8 mouse cellular contexts compared by ENCODE assay signal in genomic region chr4:70534891-70535269, GRCm38 (mm10). TPM values are rescaled to one million over a fixed set of nuclear protein-coding genes. Genes with fewer than 3 reads are reported as not detected.
A peak's percentile ranks its signal among the peaks of the same experiment; 100 is the strongest.
DNase-seq lines count a peak whose midpoint lies in the region; ATAC-seq lines count a peak whose summit lies in the region.

Gene Megf9, minus strand, starts transcription at chr4:70534995.

- peak; percentile 95 to 96 for DNase-seq in adrenal gland, adult 18-20 months (ENCODE audit: low spot score in 2 of 2)
- DNase-seq in embryo, embryonic 10.5 days (ENCODE audit: low spot score), result peak; percentile 98
- peak; percentile 98 for DNase-seq in gastrocnemius, postnatal 14 days
- DNase-seq in induced T-regulatory cell, adult 2 months (ENCODE audit: low read depth), result peak; percentile 98
- DNase-seq in left cerebral cortex, adult 8-10 months (ENCODE audit: low spot score in 2 of 2), result peak; percentile 90 to 99
- DNase-seq in right cerebral cortex, adult 18-20 months, result peak; percentile 99
- DNase-seq in urinary bladder, adult 2 months (ENCODE audit: low spot score), result peak; percentile 95

- intact Hi-C loops in gastrocnemius, postnatal 14 days (cut with DNase I; ENCODE audit: low total_unique reads), result no loop called here

- ATAC-seq in megakaryocyte, adult 5-6 weeks (ENCODE audit: poor library complexity, severe bottlenecking), result peak; percentile 89

RNA-seq across cellular contexts. Expression of gene Megf9, which starts in this region (rescaled TPM):
- 10 to 100 TPM; 24.1 to 32.1 TPM for total RNA-seq in adrenal gland, adult 18-20 months (2021)
- total RNA-seq in gastrocnemius, postnatal 14 days (2021), result 10 to 100 TPM in 1 of 2 experiments, 1 to 10 TPM in 1; 6.0 to 10.2 TPM
- 100 to 1,000 TPM in 1 of 4 experiments, 10 to 100 TPM in 3; 90.3 to 101 (median 98.0) TPM for total RNA-seq in left cerebral cortex, adult 8-10 months (2022)
- 53.4 and 59.1 TPM in 2 replicates for total RNA-seq in megakaryocyte, adult 5-6 weeks (2015)
- 26.8 and 36.8 TPM in 2 replicates for total RNA-seq in megakaryocyte, adult 5-6 weeks (2017)
- 9.9 and 10.6 TPM in 2 replicates for polyA plus RNA-seq in urinary bladder, adult 2 months (2012; rRNA removed)

Comparison
In these comparisons a context has a peak if more than half of its experiments do, and no peak if none do; other contexts are left out.
1. Peak in every context shown above with its lines: DNase-seq and ATAC-seq.